In the genomic region with DNA sequence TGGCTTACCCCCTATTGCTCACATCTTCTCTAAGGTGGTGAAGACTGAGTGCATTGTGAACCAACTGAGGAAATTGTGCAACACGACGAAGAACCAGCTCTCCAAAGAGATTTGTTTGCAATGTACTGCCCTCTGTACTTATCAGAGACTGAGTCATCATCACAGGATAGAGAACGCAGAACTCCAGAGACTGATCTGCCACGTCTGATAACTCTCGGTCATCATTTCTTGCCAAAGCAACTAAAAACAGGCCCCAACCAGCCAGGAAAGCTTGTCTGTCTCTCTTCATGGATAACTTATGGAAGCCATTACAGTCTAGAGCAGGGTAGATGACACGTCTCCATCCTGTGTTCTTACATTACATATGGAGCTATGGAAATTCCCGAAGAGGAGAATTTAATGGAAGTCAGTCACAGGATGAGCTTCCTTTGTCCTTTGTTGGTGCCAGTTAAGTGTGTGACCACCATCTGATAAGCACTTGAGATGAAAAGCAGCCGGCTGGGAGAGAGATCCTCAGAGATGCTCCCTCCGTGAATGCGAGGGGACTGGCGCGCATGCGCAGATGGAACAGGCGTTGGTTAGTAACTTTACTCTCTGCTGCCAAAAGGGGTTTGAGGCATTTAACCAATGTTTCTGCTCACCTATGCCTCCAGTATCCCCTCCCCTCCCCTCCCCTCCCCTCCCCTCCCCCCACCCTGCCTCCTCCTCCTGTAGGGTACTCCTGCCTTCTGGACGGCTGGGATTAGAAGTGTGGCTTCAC, we compare ENCODE assay signal across 19 mouse cellular contexts.
A peak's percentile ranks its signal among the peaks of the same experiment; 100 is the strongest.
DNase-seq lines count a peak whose midpoint lies in the region; ATAC-seq and TF ChIP-seq lines count a peak whose summit lies in the region.
"Had no signal": no experiment of that assay in that cellular context is flagged by ENCODE, and none has a peak within 500 bp of the region (broad histone marks: within the 10 kb centered on the region; RNA-seq: fewer than 3 reads in every experiment).

No protein-coding gene starts in this region.

- TF ChIP-seq CTCF in left cerebral cortex, adult 2 months (IDR thresholded peaks at IDR 0.05): no peak

- H3K27ac ChIP-seq in ES-E14 (ENCODE audit: insufficient read depth, low read depth, low read length, poor library complexity, severe bottlenecking): peak overlapping the region; percentile 18; the same call in 1 of the 2 replicates
- H3K27ac ChIP-seq in left cerebral cortex, adult 2 months: no peak overlapping the region
- H3K27ac ChIP-seq: forebrain, embryonic 15.5 days; hindbrain, embryonic 14.5 days; limb, embryonic 12.5 days; midbrain, embryonic 12.5 days had no signal

- peaks cover 3 to 10% of the 10 kb centered on the region in 2 experiments; a peak in 2 of 4 replicates for H3K4me1 ChIP-seq in ES-E14 (ENCODE audit: control insufficient read depth in 2 of 2, insufficient read depth in 2 of 2, low read length in 2 of 2, poor library complexity in 1 of 2)
- H3K4me1 ChIP-seq: limb, embryonic 12.5 days; midbrain, embryonic 12.5 days had no signal

- H3K9me3 ChIP-seq in ES-E14 (ENCODE audit: control insufficient read depth, insufficient read depth, low read depth, low read length): no peaks in the 10 kb centered on the region
- H3K9me3 ChIP-seq: forebrain, embryonic 15.5 days; limb, embryonic 12.5 days; midbrain, embryonic 12.5 days had no signal

- intact Hi-C loops in heart, postnatal 25 days (cut with DNase I): no loop called here
- intact Hi-C loops in left cerebral cortex, adult 2 months (cut with DNase I): no loop called here

- peak; percentile 15 for DNase-seq in heart, adult 8-10 months (ENCODE audit: low spot score)
- no peak for DNase-seq in heart, postnatal 25 days (ENCODE audit: low spot score)
- peak; percentile 19 for DNase-seq in right cerebral cortex, adult 18-20 months
- no peak for DNase-seq in right cerebral cortex, postnatal 36 days (ENCODE audit: low spot score in 2 of 2)
- no peak for DNase-seq in ES-E14 (ENCODE audit: low read depth, low spot score)
- DNase-seq in left cerebral cortex, adult 2 months (ENCODE audit: extremely low spot score in 1 of 2, low spot score in 2 of 2): no peak
- DNase-seq in cerebellum, adult 8-10 months: no peak
- DNase-seq: cerebellum, adult 2 months; kidney, adult 2 months; kidney, postnatal 36 days; lung, embryonic 14.5 days; thymus, postnatal 25 days had no signal

- peak; percentile 46 for ATAC-seq in granulocyte monocyte progenitor cell, adult 5-6 weeks (replicated peaks; ENCODE audit: poor library complexity, severe bottlenecking)
- ATAC-seq: CD4-positive, CD25-positive, alpha-beta regulatory T cell, adult 4 months; forebrain, embryonic 15.5 days had no signal

- no peaks in the 10 kb centered on the region; the same call in 1 of the 2 replicates for H3K36me3 ChIP-seq in ES-E14 (ENCODE audit: control insufficient read depth, insufficient read depth, low read length, poor library complexity, severe bottlenecking)
- H3K36me3 ChIP-seq: forebrain, embryonic 15.5 days; limb, embryonic 12.5 days; midbrain, embryonic 12.5 days had no signal

- in situ Hi-C loops in ES-E14 (cut with MboI; ENCODE audit: low sequenced_read_pairs in 2 of 2, unreplicated experiment in 2 of 2): no loop called here

- H3K4me3 ChIP-seq in ES-E14 (ENCODE audit: insufficient read depth in 1 of 2, low read depth in 1 of 2, low read length in 2 of 2, poor library complexity in 1 of 2, severe bottlenecking in 1 of 2): no peak overlapping the region
- no peak overlapping the region for H3K4me3 ChIP-seq in left cerebral cortex, adult 2 months
- H3K4me3 ChIP-seq: forebrain, embryonic 15.5 days; limb, embryonic 12.5 days; midbrain, embryonic 12.5 days; myocyte had no signal

- no peak overlapping the region for H3K9ac ChIP-seq in ES-E14 (ENCODE audit: insufficient read depth, low read depth, low read length, poor library complexity, severe bottlenecking)
- H3K9ac ChIP-seq: forebrain, embryonic 15.5 days; hindbrain, embryonic 14.5 days; limb, embryonic 12.5 days; lung, embryonic 14.5 days; midbrain, embryonic 12.5 days had no signal

TF ChIP-seq in ES-E14, 5 proteins besides CTCF, POLR2A, EP300 and RAD21:
- TF ChIP-seq HCFC1 (IDR thresholded peaks at IDR 0.05; ENCODE audit: borderline replicate concordance, insufficient read depth, low read length): no peak
- no peak for TF ChIP-seq CHD2 (IDR thresholded peaks at IDR 0.05; ENCODE audit: low read depth, low read length)
- TF ChIP-seq MAFK (IDR thresholded peaks at IDR 0.05; ENCODE audit: insufficient read depth, low read depth, low read length): no peak
- no peak for TF ChIP-seq ZNF384 (IDR thresholded peaks at IDR 0.05; ENCODE audit: low read depth, low read length)
- TF ChIP-seq ZC3H11A (IDR thresholded peaks at IDR 0.05; ENCODE audit: borderline replicate concordance, low read depth, low read length): no peak

Comparison
In these comparisons a context has a peak if more than half of its experiments do, and no peak if none do; other contexts are left out.
1. DNase-seq: peak in heart, adult 8-10 months (single experiment) and right cerebral cortex, adult 18-20 months (single experiment); none in heart, postnatal 25 days (single experiment), right cerebral cortex, postnatal 36 days (0 of 2), ES-E14 (single experiment), left cerebral cortex, adult 2 months (0 of 2) and cerebellum, adult 8-10 months (single experiment).